Mouse (Mus musculus) neural tube, embryonic 11.5 days (tissue): ENCODE measurements around the gene Tut4. TPM values are rescaled to one million over a fixed set of nuclear protein-coding genes. Genes with fewer than 3 reads are reported as not detected.

Experiments used
- polyA plus RNA-seq: library from polyadenylated mRNA; unstranded; fragments of >200 nt; fragmentation: Nextera tagmentation; extraction: Ambion mirVana; gene quantifications from 2 replicates; pipeline ENCODE4 v1.2.1, GENCODE M21; 2014

Tut4 gene
- polyA plus RNA-seq, 1 experiment from 2014 or later, result 68.0 TPM

Other genes with a start within 250 kb of the Tut4 start
- gene Zyg11a, start 241.4 kb upstream of the Tut4 start, polyA plus RNA-seq, result not detected in 2 replicates
- 21.5 and 24.0 TPM in 2 replicates for gene Zyg11b, start 158.3 kb upstream of the Tut4 start, polyA plus RNA-seq
- gene Coa7, start 131.3 kb upstream of the Tut4 start, polyA plus RNA-seq, result 48.5 and 55.3 TPM in 2 replicates
- gene Shisal2a, start 76.1 kb upstream of the Tut4 start, polyA plus RNA-seq, result 2.7 and 4.3 TPM in 2 replicates
- gene Gpx7, start 52.5 kb upstream of the Tut4 start, polyA plus RNA-seq, result 51.3 and 51.7 TPM in 2 replicates
- gene Prpf38a, start 119.9 kb downstream of the Tut4 start, polyA plus RNA-seq, result 114 and 119 TPM in 2 replicates
- 15.2 and 16.5 TPM in 2 replicates for gene Orc1, start 120.0 kb downstream of the Tut4 start, polyA plus RNA-seq
- 17.5 and 18.1 TPM in 2 replicates for gene Cc2d1b, start 160.5 kb downstream of the Tut4 start, polyA plus RNA-seq